Mouse (Mus musculus) heart, postnatal 4 days (tissue): Measurements from ENCODE around the gene Myl6b. TPM values are rescaled to one million over a fixed set of nuclear protein-coding genes. Genes with fewer than 3 reads are reported as not detected.
A peak's percentile ranks its signal among the peaks of the same experiment; 100 is the strongest.
"Not testable (repeated sequence)": the region's sequence is repeated elsewhere in the genome, so short reads cannot be mapped to it uniquely, and the experiment has no call there.

ENCODE experiments used
- DNase-seq: peaks from one replicate; pipeline ENCODE4 v3.0.0; 2021
- total RNA-seq, 2 experiments: library from RNA; stranded (reverse); gene quantifications; 2 replicates each; pipeline ENCODE4 v1.2.3; 2021

The Myl6b gene
- total RNA-seq, 2 experiments from 2014 or later: 3.7 TPM

DNA sequence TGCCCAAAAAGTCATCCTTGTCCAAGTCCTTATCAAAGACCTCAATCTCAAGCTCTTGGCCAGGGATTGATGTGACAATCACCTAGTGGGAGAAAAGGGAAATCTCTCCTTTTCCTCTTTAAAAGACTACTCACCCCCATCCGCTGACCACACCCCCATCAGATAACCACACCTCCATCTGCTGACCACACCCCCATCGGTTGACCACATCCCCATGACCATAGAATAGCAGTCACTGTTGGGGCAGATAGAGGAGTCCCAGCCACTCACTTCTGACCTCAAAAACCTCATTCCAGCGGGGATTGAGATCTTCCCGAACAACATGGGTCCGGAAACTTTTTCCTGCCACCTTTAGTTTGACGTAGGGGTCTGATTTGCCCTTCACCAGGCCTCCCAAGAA, 18.2 kb upstream of the Myl6b start:
- DNase-seq: no peak

DNA sequence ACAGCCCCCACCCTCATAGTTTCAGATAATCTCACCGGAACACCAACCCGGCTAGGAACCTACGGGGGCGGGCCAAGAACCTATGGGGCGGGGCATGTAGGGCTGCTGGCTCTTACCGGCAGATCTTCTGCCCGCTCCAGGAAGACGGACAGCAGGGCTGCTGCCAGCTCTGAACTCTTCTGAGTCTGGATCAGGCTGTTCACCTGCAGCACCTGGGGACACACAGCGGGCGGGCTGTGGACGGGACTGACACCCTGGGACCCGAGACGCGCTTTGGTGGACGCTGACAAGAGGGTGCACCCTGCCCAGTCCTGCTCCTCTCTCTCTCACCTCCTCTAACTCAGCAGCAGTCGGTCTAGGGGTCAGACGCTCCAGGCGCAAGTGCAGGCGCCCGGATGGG, 17.5 kb upstream of the Myl6b start:
- DNase-seq: no peak

DNA sequence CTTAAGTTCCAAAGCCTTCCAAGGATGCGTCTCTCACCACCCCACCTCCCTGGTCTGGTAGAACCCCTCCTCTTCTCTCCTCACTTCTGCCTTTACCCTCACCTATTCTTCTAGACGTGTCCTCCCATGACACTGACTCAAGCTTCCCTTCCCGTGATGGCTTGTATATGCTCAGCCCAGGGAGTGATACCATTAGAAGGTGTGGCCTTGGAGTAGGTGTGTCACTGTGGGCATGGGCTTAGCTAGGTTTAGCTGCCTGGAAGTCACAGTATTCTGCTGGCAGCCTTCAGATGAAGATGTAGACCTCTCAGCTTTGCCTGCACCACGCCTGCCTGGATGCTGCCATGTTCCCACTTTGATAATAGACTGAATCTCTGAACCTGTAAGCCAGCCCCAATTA, 16.6 kb upstream of the Myl6b start:
- no peak for DNase-seq

DNA sequence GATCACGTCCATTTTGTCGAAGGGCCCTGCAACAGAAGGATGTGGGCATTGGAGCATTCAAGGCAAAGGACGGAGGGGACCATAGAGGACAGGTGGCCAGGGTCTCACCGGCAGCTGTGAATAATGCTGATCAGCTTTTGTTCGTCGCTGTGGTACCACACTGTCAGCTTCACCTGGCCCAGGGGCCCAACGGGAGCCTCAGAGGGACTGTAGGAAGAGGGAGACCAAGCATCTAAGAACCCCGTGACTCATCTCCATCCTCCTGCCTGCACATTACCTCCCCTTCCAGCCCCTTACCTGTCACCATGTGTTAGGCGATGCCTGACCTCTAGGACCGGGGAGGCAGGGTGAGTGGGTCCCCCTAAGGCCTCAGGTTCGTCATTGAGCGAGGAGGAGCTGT, 13.3 kb upstream of the Myl6b start:
- no peak for DNase-seq

DNA sequence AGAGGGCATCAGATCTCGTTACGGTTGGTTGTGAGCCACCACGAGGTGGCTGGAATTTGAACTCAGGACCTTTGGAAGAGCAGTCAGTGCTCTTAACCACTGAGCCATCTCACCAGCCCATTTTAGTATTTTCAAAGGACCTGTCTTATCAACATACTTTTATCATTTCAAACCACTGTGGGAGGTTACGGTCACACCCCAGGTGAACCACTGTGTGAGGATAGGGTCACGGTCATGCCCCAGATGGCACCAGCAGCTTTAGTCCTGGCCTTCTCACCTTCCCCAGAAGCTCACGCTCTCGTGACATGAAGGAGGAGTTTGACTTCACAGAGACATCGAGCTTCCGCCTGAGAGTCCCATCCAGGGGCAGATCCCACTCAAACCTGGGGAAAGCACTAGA, 12.7 kb upstream of the Myl6b start:
- DNase-seq: no peak

DNA sequence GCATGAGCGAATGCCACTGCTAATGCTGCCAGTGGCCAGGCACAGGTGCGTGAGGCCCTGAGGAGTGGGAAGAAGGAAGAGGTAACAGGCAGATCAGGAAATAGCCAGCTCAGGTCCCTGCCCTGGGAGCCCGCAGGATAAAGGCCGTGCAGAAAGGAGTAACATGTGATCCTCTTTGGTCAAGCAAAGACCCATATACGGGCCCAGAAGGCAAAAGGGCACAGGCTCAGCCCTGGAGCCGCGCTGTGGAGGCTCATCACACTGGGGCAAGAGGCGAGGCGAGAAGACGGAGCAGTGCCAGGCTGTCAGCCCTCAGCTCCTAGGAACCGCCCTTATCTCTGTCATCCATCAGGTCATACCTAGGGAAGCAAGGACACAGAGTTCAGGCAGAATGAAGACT, 11.8 kb upstream of the Myl6b start:
- DNase-seq: no peak

DNA sequence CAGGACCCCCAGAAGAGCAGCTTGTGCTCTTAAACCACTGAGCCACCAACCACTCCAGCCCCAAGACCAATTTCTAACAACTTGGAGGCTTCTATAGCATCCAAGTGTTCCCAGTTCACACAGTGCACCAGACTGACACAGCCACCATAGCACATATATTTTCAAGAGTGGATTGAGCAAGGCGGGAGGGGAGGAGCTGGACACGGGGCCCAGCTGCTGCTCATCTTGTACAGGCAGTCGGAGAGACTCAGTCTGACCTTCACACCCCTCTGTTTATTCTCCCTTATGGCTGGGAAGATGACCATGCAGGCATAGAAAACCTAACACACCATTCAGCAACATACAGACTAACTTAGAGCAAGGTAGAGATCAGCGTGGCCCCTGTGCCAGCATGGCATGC, 11.3 kb upstream of the Myl6b start:
- DNase-seq: no peak

DNA sequence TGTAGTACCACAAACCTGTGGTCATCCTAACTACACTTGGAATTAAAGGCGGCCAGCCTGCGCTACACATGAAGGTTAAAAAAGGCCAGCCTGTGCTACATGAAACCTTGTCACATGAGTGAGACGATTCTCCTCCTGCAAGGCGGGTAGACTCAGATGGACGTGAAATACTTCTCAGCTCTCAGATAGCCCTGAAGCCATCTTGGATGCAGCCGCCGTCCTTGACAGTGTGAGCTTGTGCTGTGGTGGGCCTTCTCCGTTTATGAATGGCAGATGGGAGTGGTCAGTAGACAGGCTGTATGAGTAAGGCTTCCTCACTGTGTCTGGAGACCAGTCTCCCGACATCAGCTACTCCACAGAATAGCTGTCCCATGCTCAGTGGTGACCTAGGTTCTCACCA, 10.7 kb upstream of the Myl6b start:
- no peak for DNase-seq

DNA sequence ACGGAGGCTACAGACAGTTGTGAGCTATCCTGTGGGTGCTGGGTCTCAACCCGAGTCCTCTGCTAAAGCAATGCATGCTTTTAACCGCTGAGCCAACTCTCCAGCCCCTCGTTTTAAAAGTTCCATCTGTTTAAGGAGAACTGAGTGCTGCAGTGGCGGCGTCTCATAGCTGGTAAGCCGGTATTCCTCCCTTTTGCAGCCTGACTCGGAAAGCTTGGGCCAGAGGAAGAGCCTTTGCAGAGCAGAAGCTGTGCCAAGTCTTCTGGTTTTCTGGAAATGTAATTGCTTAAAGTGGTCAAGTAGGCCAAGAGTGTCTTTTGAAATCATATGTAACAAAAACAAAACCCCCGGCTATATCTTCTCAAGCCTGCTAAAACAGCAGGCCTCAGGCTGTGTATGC, 9.8 kb upstream of the Myl6b start:
- DNase-seq: no peak

DNA sequence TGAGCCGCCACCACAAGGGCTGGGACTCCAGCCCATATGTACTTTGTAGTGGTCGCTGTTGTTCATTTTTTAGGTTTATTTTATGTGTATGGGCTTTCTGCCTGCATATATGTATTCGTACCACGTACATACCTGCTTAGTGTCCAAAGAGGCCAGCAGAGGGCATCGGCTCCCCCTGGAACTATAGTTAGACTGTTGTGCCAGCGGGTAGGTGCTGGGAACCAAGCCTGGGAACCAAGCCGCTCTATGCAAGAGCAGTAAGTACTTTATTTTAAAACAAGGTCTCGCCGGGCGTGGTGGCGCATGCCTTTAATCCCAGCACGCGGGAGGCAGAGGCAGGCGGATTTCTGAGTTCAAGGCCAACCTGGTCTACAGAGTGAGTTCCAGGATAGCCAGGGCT, 7.5 kb upstream of the Myl6b start:
- no peak for DNase-seq

DNA sequence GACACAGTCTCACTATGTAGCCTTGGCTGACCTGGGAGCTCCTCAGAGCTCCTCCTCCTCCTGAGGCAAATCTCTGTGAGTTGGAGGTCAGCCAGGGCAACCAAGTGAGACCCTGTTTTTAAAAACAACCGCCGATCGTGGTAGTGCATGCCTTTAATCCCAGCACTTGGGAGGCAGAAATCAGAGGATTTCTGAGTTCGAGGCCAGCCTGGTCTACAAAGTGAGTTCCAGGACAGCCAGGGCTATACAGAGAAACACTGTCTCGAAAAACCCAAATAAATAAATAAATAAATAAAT, 6.8 kb upstream of the Myl6b start:
- DNase-seq: not testable (repeated sequence)

DNA sequence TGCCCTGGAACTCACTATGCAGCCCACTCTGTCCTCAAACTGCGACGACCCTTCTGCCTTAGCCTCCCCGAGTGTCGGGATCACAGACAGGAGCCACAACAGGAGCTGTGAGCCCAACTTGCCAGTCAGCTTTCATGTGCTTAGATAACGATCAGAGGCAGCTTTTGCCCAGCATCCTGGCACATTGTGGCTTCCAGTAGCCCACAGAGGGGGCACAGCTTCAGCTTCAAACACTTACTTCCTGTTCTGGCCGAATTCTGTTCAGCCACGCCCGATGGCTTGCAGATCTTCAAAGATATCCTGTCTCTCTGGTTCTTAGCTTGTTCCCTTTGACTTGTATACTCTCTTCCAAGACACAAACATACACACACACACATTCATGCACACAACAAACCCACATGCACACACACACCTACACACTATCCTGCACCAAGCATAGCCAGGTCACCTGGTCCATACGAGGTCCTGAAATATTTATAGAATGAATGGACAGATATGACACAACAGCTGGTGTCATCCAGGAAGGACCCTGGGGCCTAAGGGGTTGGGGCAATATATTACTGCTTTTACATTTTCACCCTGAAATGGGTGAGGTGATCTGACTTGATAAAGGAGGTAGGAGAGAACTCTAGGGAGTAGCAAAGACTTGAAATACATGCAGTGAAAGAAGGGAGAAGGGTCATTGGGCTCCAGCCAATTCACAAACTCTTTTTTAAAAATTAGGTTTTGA, 6.3 kb upstream of the Myl6b start:
- no peak for DNase-seq

DNA sequence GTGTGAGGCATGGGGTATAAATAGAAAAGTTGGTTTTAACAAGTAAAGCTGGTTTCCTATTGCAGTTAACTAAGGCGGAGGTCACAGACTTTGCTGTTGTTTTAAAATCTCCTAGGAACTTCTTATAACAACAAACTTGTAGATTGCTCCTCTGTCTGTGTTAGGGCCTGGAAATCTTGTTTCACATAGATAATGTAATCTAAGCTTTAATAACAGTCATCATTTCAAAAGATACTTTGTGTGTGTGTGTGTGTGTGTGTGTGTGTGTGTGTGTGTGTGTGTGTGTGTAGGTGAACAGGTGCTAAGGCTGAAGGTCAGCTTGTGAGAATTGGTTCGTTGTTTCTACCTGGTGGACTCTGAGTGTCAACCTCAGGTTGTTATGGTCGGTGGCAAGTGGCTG, 5.5 kb upstream of the Myl6b start:
- DNase-seq: no peak

DNA sequence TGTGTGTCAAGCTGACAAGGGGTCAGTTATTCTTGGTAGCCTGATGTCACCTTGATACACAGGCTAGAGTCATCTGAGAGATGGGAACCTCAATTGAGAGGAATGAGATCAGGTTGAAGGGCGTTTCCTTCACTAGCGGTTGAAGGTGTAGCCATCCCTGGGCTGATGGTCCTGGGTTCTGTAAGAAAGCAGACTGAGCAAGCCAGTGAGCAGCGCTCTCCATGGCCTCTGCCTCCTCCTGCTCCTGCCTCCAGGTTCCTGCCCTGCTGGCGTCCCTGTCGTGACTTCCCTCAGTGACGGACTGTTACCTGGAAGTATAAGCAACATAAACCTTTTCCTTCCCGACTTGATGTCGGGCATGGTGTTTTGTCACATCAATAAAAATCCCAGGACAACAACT, 5.0 kb upstream of the Myl6b start:
- DNase-seq: no peak

DNA sequence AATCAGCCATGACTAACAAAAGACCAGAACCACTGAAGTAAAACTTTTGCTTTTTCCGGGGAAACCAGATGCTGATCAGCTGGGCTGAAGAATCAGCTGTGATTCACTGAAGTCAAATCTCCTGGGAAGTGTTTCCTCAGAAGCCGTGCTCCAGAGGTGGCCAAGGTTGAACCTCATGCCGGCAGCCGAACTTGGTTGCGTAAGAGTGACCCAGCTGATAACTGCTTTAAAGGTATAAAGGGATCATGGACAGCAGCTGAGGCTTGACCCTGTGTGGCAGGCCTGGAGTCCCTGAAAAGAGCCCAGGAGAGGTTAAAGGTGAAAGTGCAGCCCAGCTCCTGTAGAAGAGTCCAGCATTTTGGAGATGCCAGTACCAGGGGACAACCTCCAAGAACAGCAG, 3.9 kb upstream of the Myl6b start:
- DNase-seq: no peak

DNA sequence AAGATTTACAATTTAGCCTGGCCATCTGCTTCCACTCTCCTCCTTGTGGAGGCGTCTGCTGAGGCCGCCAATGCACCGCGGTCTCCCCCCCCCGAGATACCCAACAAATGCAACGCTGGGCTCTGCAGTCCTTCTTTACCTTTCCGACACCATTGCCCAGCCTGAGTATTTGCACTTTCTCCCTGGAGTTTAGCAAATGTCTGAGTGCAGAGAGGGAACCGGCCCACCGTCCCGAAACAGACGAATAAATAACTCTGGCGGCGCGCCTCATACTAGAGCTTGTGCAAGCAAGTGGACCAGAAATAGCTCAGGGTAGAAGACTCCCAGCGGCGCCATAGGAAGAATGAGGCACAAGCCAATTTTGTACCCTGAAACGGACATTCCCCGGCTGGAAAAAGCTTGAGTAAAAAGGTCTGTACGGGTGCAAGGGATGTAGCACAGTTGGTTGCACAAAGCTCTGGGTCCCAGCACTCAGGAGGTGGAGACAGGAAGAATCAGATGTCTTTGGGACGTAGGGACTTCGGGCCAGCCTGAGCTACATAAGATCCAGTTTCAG, 709 bp upstream of the Myl6b start:
- DNase-seq: peak; percentile 73

DNA sequence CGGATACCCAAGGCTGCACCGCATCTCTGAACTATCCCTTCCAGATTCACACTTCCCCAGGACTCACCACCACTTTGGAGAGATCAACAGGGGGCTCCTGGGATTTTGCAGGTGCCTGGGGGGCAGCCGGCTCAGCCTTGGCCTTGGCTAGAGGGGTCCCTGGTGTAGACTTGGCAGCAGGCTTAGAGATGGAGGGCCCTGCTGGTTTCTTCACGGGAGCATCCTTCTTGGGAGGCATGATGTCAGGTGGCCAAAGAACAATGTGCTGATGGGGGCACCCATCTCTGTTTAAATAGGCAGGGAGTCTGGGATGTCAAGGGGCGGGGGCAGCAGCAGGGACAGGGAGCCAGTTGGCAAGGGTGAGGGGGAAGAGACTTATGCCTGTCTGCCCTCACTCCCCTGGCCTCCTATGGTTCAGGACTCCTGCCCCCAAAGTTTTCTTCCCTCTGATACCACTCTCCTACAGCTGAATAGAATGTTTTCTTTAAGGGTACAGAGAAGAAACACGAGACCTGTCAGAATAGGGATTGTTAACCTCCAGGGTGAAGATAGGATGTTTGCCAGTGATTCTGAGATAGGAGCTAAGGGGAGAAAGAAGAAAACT, 1.2 kb downstream of the Myl6b start:
- no peak for DNase-seq

DNA sequence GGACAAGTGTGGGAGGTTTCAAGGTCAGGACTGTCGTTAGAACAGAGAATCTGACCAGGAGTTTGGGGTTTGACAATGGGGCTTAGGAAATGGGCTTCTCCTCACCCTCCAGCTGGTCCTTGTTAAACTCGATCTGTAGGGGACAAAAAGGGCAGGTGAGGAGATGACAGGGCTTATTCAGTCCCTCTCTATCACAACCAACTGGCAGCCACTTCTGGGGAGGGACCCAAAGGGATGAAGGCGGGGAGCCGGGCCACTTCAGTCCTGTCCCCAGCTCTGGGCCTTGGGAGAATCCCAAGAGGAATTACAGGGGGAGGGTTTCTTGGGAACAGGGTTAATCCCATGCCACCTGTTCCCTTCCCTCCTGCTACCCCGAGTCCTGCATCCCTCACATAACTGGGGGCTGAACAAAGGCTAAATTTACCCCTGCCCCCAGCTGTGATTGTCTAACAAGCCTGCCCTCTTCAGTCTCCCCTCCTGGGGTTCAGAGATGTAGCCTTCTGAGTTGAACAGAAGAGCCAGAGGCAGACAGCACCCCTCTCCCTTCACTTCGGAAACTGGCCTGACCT, 1.9 kb downstream of the Myl6b start:
- DNase-seq: no peak

DNA sequence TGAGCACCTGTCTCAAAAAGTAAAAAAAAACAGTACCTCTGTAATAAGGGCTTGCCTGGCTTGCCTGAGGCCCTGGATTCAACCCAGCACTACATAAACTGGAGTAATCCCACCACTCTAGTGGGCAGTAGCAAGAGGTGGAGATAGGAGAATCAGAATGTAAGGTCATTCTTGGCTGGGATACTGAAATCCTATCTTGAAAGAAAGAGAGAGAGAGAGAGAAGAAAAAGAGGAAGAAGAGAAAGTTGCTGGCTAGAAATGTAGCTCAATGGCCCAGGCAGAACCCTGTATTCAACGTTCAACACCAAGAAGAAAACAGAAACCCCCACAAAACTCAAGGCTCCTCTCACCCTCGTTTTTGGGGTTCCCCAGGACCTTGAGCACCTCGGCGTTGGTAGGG, 2.6 kb downstream of the Myl6b start:
- no peak for DNase-seq

DNA sequence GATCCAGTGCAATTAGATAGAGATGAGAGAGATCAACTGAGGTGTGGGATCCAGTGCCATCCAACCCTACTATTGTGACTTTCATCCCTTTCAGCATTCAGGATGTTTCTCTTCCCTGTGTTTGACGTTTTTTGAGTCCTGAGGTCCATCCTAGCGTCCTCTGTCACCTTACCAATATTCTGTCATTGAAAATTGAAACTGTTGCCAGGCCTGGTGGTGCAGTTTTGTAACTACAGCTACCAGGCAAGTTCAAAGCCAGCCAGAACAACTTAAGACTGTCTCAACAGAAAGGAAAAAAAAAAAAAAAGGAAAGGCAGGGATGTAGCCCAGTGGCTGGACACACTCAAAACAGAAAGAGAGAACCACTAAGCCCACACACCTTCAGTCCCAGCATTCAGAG, 3.2 kb downstream of the Myl6b start:
- DNase-seq: no peak

DNA sequence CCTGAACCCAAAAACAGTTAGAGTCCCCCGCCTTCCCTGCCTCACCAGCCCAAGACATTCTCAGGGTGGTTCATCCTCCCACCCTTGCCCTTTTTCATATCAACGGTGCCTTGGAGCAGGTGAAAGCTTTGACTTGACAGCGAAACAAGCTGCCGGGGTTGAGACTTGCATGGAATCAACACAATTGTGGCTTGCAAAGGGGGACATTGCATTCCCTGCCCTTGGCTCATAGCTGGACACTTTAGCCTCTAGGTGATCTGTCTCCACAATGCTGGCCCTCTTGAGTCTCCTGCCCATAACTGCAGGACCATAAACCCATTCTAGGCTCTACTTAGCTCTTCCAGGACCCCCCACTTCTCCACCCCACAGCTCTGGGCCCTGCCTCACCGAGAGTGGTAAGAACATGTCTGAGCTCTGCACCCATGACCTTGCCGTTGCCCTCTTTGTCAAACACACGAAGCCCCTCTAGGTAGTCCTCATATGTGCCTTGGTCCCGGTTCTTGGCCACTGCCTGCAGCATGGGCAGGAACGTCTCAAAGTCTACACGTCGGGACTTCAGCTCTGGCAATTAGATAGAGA, 3.7 kb downstream of the Myl6b start:
- no peak for DNase-seq

DNA sequence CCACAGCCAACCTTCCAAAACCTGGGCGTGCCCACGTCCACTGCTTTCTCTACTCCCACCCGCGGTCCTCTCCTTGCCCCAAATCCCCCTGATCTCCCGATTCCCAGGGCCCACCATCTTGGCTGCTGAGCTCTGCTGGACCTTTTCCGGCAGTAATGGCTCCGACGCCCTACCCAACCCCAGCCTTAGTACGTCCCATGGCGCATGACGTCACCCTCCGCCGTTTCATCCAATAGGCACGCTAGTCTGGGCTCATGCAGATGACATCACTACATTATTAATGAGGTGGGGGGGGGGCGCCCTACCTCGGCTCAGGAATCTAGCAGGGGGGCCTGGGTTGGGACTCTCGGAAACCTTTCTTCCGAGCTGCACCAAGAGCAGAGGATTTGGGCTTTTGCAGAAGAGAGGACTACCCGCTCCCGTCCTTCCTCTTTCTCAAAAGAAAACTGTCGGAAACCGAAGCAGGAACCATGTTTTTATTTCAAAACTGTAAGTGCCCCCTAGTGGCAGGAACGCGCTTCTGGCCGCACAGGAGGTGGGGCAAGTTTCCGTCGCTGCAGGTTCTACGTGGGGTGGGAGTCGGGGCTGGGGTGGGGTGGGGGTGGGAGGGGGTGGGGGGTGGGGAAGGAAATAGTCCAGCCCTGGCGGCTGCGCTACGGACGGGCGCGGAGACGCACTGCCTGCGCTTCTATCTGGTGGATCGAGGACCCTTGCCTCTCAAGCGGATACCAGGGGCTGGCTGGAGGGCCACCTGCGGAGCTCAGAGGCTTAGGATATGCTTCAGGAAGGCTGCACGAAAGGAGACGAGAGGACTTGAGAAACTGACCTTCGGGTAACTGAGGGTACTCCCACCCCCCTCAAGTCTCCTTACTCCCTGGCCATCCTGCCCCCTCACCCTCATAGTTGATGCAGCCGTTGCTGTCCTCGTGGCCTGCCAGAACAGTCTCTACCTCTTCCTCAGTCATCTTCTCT, 4.5 kb downstream of the Myl6b start, which contains the start of gene Myl6:
TSS of gene Myl6 (minus strand) at position 451 of the 972 bp plus-strand sequence.
- DNase-seq: peak; percentile 98

DNA sequence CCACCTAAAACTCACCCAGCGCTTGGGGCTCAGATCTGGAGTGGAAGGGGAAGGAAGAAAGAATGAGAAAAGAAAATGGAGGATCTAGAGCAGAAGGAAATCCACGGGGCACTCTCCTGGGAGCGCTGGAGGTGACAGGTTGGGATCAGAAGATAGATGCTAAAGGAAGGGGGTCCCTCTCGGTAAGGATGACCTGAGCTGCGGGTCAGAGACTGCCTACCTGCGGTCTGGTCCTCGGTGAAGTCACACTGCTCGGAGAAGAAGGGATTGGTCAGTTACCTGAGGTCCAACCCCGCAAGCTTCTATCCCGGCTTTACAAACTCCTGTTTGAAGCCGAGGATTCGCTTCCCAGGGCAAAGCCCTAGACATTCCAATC, 5.2 kb downstream of the Myl6b start:
- DNase-seq: no peak
